Mouse (Mus musculus) G1E-ER4 (cell line): ENCODE results near the gene Cd40lg. TPM values are rescaled to one million over a fixed set of nuclear protein-coding genes. Genes with fewer than 3 reads are reported as not detected.

Experiments
- GATA1 ChIP-seq: IDR thresholded peaks from one replicate; pipeline ENCODE4 v1.8.0; 2012; ENCODE audit warnings: low read length, inconsistent platforms
- polyA plus RNA-seq: library from polyadenylated mRNA; stranded (reverse); fragments of >175 nt; gene quantifications from 2 replicates; pipeline ENCODE4 v1.2.3, GENCODE M21; 2012

Cd40lg gene
- polyA plus RNA-seq, result not detected in 2 replicates

DNA sequence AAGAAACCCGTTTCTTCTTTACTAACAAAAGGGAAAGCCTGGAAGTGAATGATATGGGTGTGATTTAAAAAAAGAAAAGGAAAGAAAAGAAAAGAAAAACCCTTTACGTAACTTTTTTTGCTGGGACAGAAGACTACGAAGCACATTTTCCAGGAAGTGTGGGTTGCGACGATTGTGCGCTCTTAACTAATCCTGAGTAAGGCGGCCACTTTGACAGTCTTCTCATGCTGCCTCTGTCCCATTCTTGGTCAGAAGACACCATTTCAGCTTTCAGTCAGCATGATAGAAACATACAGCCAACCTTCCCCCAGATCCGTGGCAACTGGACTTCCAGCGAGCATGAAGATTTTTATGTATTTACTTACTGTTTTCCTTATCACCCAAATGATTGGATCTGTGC is at the start of gene Cd40lg:
TSS of gene Cd40lg (plus strand) at position 268 of the 400 bp plus-strand sequence.
- TF ChIP-seq GATA1, result no peak

- no peak for TF ChIP-seq GATA1
Measured at GRCm38 (mm10) chrX:57166549-57166948, 45.4 kb upstream of the Cd40lg start.

DNA sequence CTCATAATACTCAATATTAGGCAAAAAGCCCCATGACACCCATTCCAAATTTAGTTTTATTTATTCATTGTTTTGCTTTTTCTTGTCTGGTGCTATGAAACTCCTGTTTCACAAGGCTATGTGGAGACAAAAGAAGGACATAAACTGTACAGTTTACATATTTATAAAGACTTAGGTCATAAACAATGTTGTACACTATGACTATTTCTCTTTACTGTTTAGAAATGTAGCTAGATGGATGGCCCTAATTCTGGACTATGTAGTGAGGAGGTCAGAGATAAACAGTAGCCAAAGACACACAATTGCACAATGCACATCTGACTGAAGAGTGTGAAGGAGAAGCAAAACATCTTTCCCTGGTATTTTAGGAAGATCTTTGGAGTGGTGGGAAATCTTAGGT is 40.7 kb upstream of the Cd40lg start:
- TF ChIP-seq GATA1, result no peak

DNA sequence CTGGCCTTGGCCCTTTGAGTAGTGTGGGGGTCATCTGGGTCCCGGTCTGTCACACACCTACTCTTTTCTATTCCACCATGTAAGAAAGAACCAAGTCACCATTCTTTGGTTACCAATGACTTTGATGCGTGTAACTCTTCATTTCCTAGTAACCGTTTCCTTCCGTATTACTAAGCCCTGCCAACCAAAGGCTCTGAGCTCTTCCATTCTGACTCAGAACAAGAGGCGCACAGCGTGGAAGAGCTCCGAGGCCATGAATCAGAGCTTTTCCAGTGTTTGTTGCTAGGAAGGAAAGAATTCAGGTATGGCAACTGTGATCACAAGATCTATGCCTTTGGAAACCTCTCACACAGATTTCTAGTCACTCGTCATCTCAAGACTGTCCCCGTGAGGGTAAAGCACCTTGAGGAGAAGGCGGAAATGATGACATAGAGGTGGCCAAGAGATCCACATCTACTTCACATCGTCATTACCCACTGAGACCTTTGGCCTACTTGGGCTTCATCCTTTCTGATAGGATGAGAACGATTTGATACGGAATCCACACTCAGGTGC is 34.6 kb upstream of the Cd40lg start:
- TF ChIP-seq GATA1, result no peak

DNA sequence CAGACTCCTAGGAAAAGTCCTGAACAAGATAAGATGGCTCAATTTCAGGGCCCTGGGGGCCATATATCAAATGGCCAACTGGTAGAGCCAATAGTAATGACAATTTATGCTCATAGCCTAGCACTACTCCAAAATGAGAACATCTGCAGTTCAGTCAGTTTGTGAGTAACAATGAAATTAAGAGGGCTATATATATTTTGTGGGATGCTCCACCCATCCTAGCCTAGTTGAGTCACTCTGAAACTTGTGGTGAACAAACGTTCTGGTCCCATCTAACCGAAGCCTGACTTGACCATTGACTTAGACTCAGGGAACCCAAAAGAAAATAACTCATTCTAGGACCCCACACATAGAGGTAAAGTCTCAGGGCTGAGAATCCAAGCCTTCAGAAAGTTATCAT is 29.5 kb upstream of the Cd40lg start:
- TF ChIP-seq GATA1, result no peak

- TF ChIP-seq GATA1, result no peak
Measured at GRCm38 (mm10) chrX:57183359-57183758, 28.6 kb upstream of the Cd40lg start.

DNA sequence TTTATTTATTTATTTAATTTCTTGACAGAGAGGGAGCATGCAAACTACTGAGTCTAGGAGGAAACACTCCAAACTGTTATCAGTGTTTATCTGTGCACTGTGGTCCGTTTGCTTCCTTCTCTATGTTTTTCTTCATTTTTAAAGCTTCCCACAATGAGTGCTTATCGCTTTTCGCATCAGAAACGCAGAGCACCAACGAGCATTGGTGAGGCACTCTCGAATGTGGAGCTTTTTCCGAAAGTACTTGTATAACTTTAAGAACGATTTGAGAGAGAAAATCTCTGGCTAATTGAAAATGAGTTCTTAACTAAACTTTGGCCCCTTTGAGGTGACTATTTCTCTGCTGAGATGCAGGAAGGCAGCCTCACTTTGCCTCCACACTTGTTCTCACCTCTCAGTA is 24.6 kb upstream of the Cd40lg start:
- no peak for TF ChIP-seq GATA1

- TF ChIP-seq GATA1, result no peak
Measured at GRCm38 (mm10) chrX:57189335-57189734, 22.6 kb upstream of the Cd40lg start.

- TF ChIP-seq GATA1, result no peak
Measured at GRCm38 (mm10) chrX:57196319-57196718, 15.6 kb upstream of the Cd40lg start.

GRCm38 (mm10) chrX:57198036-57198435 is 13.9 kb upstream of the Cd40lg start:
- TF ChIP-seq GATA1, result no peak

GRCm38 (mm10) chrX:57200397-57200796 is 11.5 kb upstream of the Cd40lg start:
- TF ChIP-seq GATA1, result no peak

- no peak for TF ChIP-seq GATA1
Measured at GRCm38 (mm10) chrX:57210591-57210990, 1.4 kb upstream of the Cd40lg start.

GRCm38 (mm10) chrX:57212862-57213261 is 919 bp downstream of the Cd40lg start:
- TF ChIP-seq GATA1, result no peak

DNA sequence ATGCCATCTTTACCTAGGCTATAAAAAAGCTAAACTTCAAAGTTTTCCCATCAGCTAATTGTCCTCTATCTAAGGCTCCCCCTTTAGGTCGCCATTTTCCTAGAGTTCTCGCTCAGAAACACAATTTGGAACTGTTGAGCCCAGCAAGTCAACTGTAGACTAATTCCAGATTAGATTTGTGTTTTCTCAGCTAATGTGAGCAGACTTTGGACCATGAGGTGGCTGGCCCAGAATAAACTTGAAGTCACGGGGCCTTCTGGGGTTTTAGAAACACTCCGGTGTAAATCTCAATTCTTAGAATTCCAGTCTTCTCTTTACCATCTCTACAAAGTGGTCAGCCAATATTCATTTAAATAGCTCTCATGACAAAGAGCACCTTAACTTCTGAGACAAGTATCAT is 3.6 kb downstream of the Cd40lg start:
- TF ChIP-seq GATA1, result no peak

GRCm38 (mm10) chrX:57216271-57216670 is 4.3 kb downstream of the Cd40lg start:
- TF ChIP-seq GATA1, result no peak

- no peak for TF ChIP-seq GATA1
Measured at GRCm38 (mm10) chrX:57219563-57219962, 7.6 kb downstream of the Cd40lg start.

DNA sequence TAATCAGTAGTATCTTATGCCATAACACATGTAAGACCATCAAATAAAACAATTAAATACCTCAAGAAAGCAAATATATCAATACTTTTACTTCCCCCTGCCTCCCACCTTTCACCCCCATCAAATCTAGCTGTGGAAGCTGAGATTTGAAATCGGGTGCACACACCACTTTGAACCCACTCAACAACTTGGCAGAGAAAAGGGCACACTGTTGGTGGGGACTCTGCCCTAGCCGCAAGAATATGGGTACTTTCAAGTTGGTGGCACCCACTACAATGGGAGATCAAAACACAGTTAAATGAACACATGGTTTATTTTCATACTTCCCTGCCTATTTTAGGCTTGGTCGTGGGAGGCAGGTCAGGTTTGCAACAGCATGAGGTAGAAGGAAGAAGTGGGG is 9.9 kb downstream of the Cd40lg start:
- TF ChIP-seq GATA1, result no peak

- TF ChIP-seq GATA1, result no peak
Measured at GRCm38 (mm10) chrX:57223301-57223700, 11.4 kb downstream of the Cd40lg start.
